Mouse (Mus musculus) embryonic fibroblast, embryonic 13.5 days (primary cell): ENCODE results near the gene Armc3.

Source experiments
- CTCF ChIP-seq: IDR thresholded peaks from 2 replicates; pipeline ENCODE4 v1.5.1; 2011; ENCODE audit warnings: mild to moderate bottlenecking, control low read depth, low read length, moderate library complexity, borderline replicate concordance; ENCODE audit not compliant: insufficient read depth
- POLR2A ChIP-seq: IDR thresholded peaks from 2 replicates; pipeline ENCODE4 v1.6.1; 2011; ENCODE audit warnings: low read depth, mild to moderate bottlenecking, control low read depth, low read length, moderate library complexity

- TF ChIP-seq CTCF (no peak), POLR2A (no peak)
Observed at GRCm38 (mm10) chr2:19327811-19328210, 128.7 kb downstream of the Armc3 start.
